Mouse (Mus musculus): ENCODE results near the gene Mgat5. TPM values are rescaled to one million over a fixed set of nuclear protein-coding genes. Genes with fewer than 3 reads are reported as not detected.
A peak's percentile ranks its signal among the peaks of the same experiment; 100 is the strongest.

The Mgat5 gene
- polyA plus RNA-seq, 1 experiment from 2014 or later: 5.5 TPM

- no peak for DNase-seq (ENCODE audit: extremely low spot score, low spot score)
- H3K4me3 ChIP-seq: no peak overlapping the region
- H3K9me3 ChIP-seq: no peaks in the 10 kb centered on the region
- H3K27me3 ChIP-seq (ENCODE audit: poor library complexity, severe bottlenecking): no peaks in the 10 kb centered on the region
- peaks cover 59% of the 10 kb centered on the region for H3K4me1 ChIP-seq
- WGBS: 50% methylated on average over 13 of the region's 13 CpGs
- peak overlapping the region; percentile 51 for H3K27ac ChIP-seq
- H3K36me3 ChIP-seq (replicated peaks): peaks cover 28% of the 10 kb centered on the region
These were observed 215.6 kb downstream of the Mgat5 start for GRCm38 (mm10) chr1:127420383-127420782.

GRCm38 (mm10) chr1:127420795-127421194 is 216.0 kb downstream of the Mgat5 start:
- Histone ChIP-seq H3K9me3 (no peaks in the 10 kb centered on the region), H3K27me3 (ENCODE audit: poor library complexity, severe bottlenecking) (no peaks in the 10 kb centered on the region), H3K4me3 (no peak overlapping the region), H3K4me1 (peaks cover 63% of the 10 kb centered on the region), H3K27ac (peak overlapping the region; percentile 51), H3K36me3 (replicated peaks) (peaks cover 24% of the 10 kb centered on the region)
- no peak for DNase-seq (ENCODE audit: extremely low spot score, low spot score)
- WGBS: 73% methylated on average over 15 of the region's 15 CpGs

GRCm38 (mm10) chr1:127422565-127422964 is 217.8 kb downstream of the Mgat5 start:
- no peak for DNase-seq (ENCODE audit: extremely low spot score, low spot score)
- Histone ChIP-seq H3K9me3 (no peaks in the 10 kb centered on the region), H3K36me3 (replicated peaks) (peaks cover 16% of the 10 kb centered on the region), H3K27ac (no peak overlapping the region), H3K27me3 (ENCODE audit: poor library complexity, severe bottlenecking) (no peaks in the 10 kb centered on the region), H3K4me1 (peaks cover 59% of the 10 kb centered on the region), H3K4me3 (no peak overlapping the region)
- WGBS: 83% methylated on average over 4 of the region's 4 CpGs

GRCm38 (mm10) chr1:127425021-127425532 is 220.3 kb downstream of the Mgat5 start:
- Histone ChIP-seq H3K36me3 (replicated peaks) (peaks cover 3% of the 10 kb centered on the region), H3K27me3 (ENCODE audit: poor library complexity, severe bottlenecking) (no peaks in the 10 kb centered on the region), H3K9me3 (no peaks in the 10 kb centered on the region), H3K4me3 (no peak overlapping the region), H3K4me1 (peaks cover 42% of the 10 kb centered on the region), H3K27ac (peak overlapping the region; percentile 72; the same call in 1 of the 2 replicates)
- WGBS: 59% methylated on average over 6 of the region's 6 CpGs
- no peak for DNase-seq (ENCODE audit: extremely low spot score, low spot score)

- Histone ChIP-seq H3K36me3 (replicated peaks) (no peaks in the 10 kb centered on the region), H3K27ac (no peak overlapping the region; the same call in 1 of the 2 replicates), H3K4me1 (peaks cover 21% of the 10 kb centered on the region), H3K9me3 (no peaks in the 10 kb centered on the region), H3K27me3 (ENCODE audit: poor library complexity, severe bottlenecking) (no peaks in the 10 kb centered on the region), H3K4me3 (no peak overlapping the region)
- DNase-seq (ENCODE audit: extremely low spot score, low spot score): no peak
- WGBS: 92% methylated on average over 7 of the region's 7 CpGs
These were observed 225.5 kb downstream of the Mgat5 start for GRCm38 (mm10) chr1:127430290-127430689.

- no peaks in the 10 kb centered on the region for H3K9me3 ChIP-seq
- DNase-seq (ENCODE audit: extremely low spot score, low spot score): no peak
- no peak overlapping the region for H3K4me3 ChIP-seq
- H3K27ac ChIP-seq: no peak overlapping the region
- no peaks in the 10 kb centered on the region for H3K27me3 ChIP-seq (ENCODE audit: poor library complexity, severe bottlenecking)
- peaks cover 39% of the 10 kb centered on the region for H3K4me1 ChIP-seq
- WGBS: 93% methylated on average over 4 of the region's 4 CpGs
- no peaks in the 10 kb centered on the region for H3K36me3 ChIP-seq (replicated peaks)
These were observed 230.0 kb downstream of the Mgat5 start for GRCm38 (mm10) chr1:127434829-127435228.

- Histone ChIP-seq H3K4me3 (no peak overlapping the region), H3K4me1 (peaks cover 60% of the 10 kb centered on the region), H3K27me3 (ENCODE audit: poor library complexity, severe bottlenecking) (no peaks in the 10 kb centered on the region), H3K27ac (peak overlapping the region; percentile 74; the same call in 1 of the 2 replicates), H3K36me3 (replicated peaks) (0 out of 2 replicates have a peak, but pooled peaks cover 3% of the 10 kb centered on the region), H3K9me3 (no peaks in the 10 kb centered on the region)
- 91% methylated on average over 6 of the region's 6 CpGs for WGBS
- no peak for DNase-seq (ENCODE audit: extremely low spot score, low spot score)
These were observed 232.3 kb downstream of the Mgat5 start for GRCm38 (mm10) chr1:127437091-127437490.

- H3K4me3 ChIP-seq: no peak overlapping the region
- DNase-seq (ENCODE audit: extremely low spot score, low spot score): no peak
- 0 out of 2 replicates have a peak, but pooled peaks cover 3% of the 10 kb centered on the region for H3K36me3 ChIP-seq (replicated peaks)
- H3K9me3 ChIP-seq: no peaks in the 10 kb centered on the region
- peak overlapping the region; percentile 74 for H3K27ac ChIP-seq
- H3K4me1 ChIP-seq: peaks cover 72% of the 10 kb centered on the region
- WGBS: 89% methylated on average over 9 of the region's 9 CpGs
- no peaks in the 10 kb centered on the region for H3K27me3 ChIP-seq (ENCODE audit: poor library complexity, severe bottlenecking)
These were observed 234.7 kb downstream of the Mgat5 start for GRCm38 (mm10) chr1:127439452-127439891.

- DNase-seq (ENCODE audit: extremely low spot score, low spot score): no peak
- peaks cover 80% of the 10 kb centered on the region for H3K4me1 ChIP-seq
These were observed 236.2 kb downstream of the Mgat5 start for GRCm38 (mm10) chr1:127441007-127441406.

GRCm38 (mm10) chr1:127441736-127442135 is 236.9 kb downstream of the Mgat5 start:
- WGBS: 67% methylated on average over 3 of the region's 3 CpGs
- Histone ChIP-seq H3K27me3 (ENCODE audit: poor library complexity, severe bottlenecking) (no peaks in the 10 kb centered on the region), H3K4me1 (peaks cover 80% of the 10 kb centered on the region), H3K4me3 (no peak overlapping the region), H3K36me3 (replicated peaks) (peaks cover 12% of the 10 kb centered on the region), H3K9me3 (no peaks in the 10 kb centered on the region), H3K27ac (peak overlapping the region; percentile 86)
- no peak for DNase-seq (ENCODE audit: extremely low spot score, low spot score)

More at GRCm38 (mm10) chr1:127441007-127441406, 236.2 kb downstream of the Mgat5 start:
- Histone ChIP-seq H3K9me3 (no peaks in the 10 kb centered on the region), H3K36me3 (replicated peaks) (peaks cover 5% of the 10 kb centered on the region; the same call in 1 of the 2 replicates), H3K27me3 (ENCODE audit: poor library complexity, severe bottlenecking) (no peaks in the 10 kb centered on the region), H3K4me3 (no peak overlapping the region), H3K27ac (peak overlapping the region; percentile 86)
- 84% methylated on average over 1 of the region's 1 CpGs for WGBS

GRCm38 (mm10) chr1:127442880-127443877 is 238.4 kb downstream of the Mgat5 start:
- 13% methylated on average over 14 of the region's 14 CpGs for WGBS
- Histone ChIP-seq H3K4me3 (peak overlapping the region; percentile 23; the same call in 1 of the 2 replicates), H3K4me1 (peaks cover 70% of the 10 kb centered on the region), H3K36me3 (replicated peaks) (peaks cover 24% of the 10 kb centered on the region), H3K9me3 (no peaks in the 10 kb centered on the region), H3K27me3 (ENCODE audit: poor library complexity, severe bottlenecking) (no peaks in the 10 kb centered on the region), H3K27ac (peak overlapping the region; percentile 86)
- DNase-seq (ENCODE audit: extremely low spot score, low spot score): peak; percentile 65

GRCm38 (mm10) chr1:127444836-127445485 is 240.1 kb downstream of the Mgat5 start:
- Histone ChIP-seq H3K27ac (peak overlapping the region; percentile 86), H3K9me3 (peaks cover 4% of the 10 kb centered on the region; the same call in 1 of the 2 replicates), H3K4me3 (no peak overlapping the region), H3K4me1 (peaks cover 53% of the 10 kb centered on the region), H3K36me3 (replicated peaks) (peaks cover 34% of the 10 kb centered on the region), H3K27me3 (ENCODE audit: poor library complexity, severe bottlenecking) (no peaks in the 10 kb centered on the region)
- WGBS: 66% methylated on average over 5 of the region's 5 CpGs
- no peak for DNase-seq (ENCODE audit: extremely low spot score, low spot score)
